Mouse (Mus musculus) C2C12 (cell line): ENCODE measurements at regions not wholly inside any gene's neighbourhood (a gene's known extent, or its start where the extent isn't known, plus 50 kb on each side); places are given as distances from the start of the nearest gene placed in this dataset.
"Not testable (repeated sequence)": the region's sequence is repeated elsewhere in the genome, so short reads cannot be mapped to it uniquely, and the experiment has no call there.

Source experiments
- H3K27me3 ChIP-seq: one replicate; pipeline ENCODE4 v1.6.1; 2011; ENCODE audit not compliant: control insufficient read depth, insufficient read depth, insufficient read length
- H3K36me3 ChIP-seq: one replicate; pipeline ENCODE4 v1.6.1; 2011; ENCODE audit not compliant: control insufficient read depth, insufficient read depth
- H3K4me3 ChIP-seq: one replicate; pipeline ENCODE4 v1.5.1; 2011; ENCODE audit warnings: mild to moderate bottlenecking, control low read depth; ENCODE audit not compliant: poor library complexity, insufficient read depth, severe bottlenecking
- H3K79me2 ChIP-seq: one replicate; pipeline ENCODE4 v1.6.1; 2011; ENCODE audit not compliant: control insufficient read depth, insufficient read depth
- H3K79me3 ChIP-seq: one replicate; pipeline ENCODE4 v1.6.1; 2011; ENCODE audit warnings: low read depth, control low read depth
- H3ac ChIP-seq: one replicate; pipeline ENCODE3; 2011; ENCODE audit warnings: low read depth; ENCODE audit not compliant: control insufficient read depth, insufficient read length
- CEBPB ChIP-seq: IDR thresholded peaks from one replicate; pipeline ENCODE4 v1.6.1; 2011; ENCODE audit warnings: low read depth, mild to moderate bottlenecking, control low read depth, moderate library complexity
- CTCF ChIP-seq: IDR thresholded peaks from one replicate; pipeline ENCODE4 v1.5.1; 2011; ENCODE audit not compliant: control insufficient read depth, insufficient read depth, insufficient read length
- FOSL1 ChIP-seq: IDR thresholded peaks from one replicate; pipeline ENCODE4 v1.8.0; 2011; ENCODE audit warnings: mild to moderate bottlenecking, low read length; ENCODE audit not compliant: poor library complexity, insufficient read depth, severe bottlenecking
- MAX ChIP-seq: IDR thresholded peaks from one replicate; pipeline ENCODE4 v1.6.1; 2011; ENCODE audit warnings: mild to moderate bottlenecking, control low read depth
- MYOD1 ChIP-seq: IDR thresholded peaks from one replicate; pipeline ENCODE4 v1.6.1; 2011; ENCODE audit warnings: low read depth; ENCODE audit not compliant: control insufficient read depth, insufficient read length
- MYOG ChIP-seq: IDR thresholded peaks from one replicate; pipeline ENCODE4 v1.6.1; 2011; ENCODE audit not compliant: control insufficient read depth, insufficient read length; ENCODE audit errors: extremely low read depth
- USF1 ChIP-seq: IDR thresholded peaks from one replicate; pipeline ENCODE4 v1.6.1; 2011; ENCODE audit warnings: low read depth, mild to moderate bottlenecking, control low read depth, moderate library complexity

DNA sequence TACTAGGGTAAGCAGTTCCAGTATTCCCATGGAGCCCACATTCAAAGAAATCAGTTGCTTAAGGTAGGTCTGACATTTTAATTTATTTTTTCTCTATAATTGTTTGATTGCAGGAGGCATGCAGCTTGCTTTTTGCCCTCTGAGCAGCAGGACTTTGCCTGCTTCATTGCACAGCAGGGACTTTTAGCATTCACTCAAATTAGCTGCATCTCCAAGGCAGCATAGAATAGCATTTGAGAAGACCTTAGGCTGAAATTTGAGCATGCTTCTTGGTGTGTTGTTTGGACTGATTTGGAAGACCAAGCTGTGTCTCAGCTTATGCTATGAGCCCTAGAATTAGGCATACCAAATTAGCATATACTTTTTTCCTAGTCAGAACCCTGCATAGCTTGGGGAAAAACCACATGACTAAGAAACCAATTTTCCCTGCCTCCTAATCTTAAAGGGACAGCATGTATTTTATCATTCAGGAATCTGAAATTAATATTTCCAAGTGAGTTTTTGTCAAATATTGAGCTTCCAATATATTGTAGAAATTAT, 271.7 kb upstream of the Gje1 start:
- Histone ChIP-seq H3K79me2 (no peaks in the 10 kb centered on the region), H3K4me3 (no peak overlapping the region), H3K79me3 (no peaks in the 10 kb centered on the region), H3ac (no peak overlapping the region), H3K36me3 (no peaks in the 10 kb centered on the region), H3K27me3 (no peaks in the 10 kb centered on the region)
- TF ChIP-seq MYOG = no peak
- no peak for TF ChIP-seq FOSL1
- no peak for TF ChIP-seq MYOD1
- TF ChIP-seq USF1 = no peak
- TF ChIP-seq MAX = no peak
- TF ChIP-seq CTCF = no peak
- TF ChIP-seq CEBPB = no peak

GRCm38 (mm10) chr10:14986566-14986965, 268.6 kb upstream of the Gje1 start:
- not testable (repeated sequence) for H3K79me3 ChIP-seq, H3K27me3 ChIP-seq, H3K79me2 ChIP-seq, H3ac ChIP-seq, H3K4me3 ChIP-seq, H3K36me3 ChIP-seq

DNA sequence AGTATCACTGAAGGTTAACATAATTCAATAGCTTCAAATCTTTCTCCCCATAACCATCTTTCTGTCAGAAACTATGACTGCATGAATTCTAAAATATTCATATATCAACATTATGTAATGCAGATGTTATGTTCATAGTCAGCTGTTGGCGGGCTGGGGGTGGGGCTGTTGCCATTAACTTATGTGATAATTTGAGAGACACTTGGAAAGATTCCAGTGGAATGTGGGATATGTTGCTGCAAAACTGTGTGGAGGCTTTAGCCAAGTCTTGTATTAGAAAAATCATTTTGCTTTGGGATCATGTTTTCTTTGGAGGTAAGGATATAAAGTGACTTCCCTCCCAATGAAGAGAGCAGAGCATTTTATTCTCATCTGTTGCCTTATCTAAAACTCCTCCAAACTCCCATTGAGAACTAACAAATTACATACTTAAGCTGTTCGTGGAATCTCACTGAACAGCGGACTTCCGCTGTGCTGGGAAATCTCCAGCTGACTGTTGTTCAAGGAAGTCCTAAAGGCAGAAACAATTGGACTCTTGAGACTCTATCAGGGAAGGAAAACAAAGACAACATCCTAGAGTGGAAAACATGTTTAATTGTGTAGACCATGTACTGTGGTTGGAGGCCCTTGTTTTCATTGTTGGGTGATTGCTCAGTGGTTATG, 260.2 kb upstream of the Gje1 start:
- no peak overlapping the region for H3K4me3 ChIP-seq
- no peaks in the 10 kb centered on the region for H3K36me3 ChIP-seq
- no peak overlapping the region for H3ac ChIP-seq
- H3K27me3 ChIP-seq = no peaks in the 10 kb centered on the region
- H3K79me3 ChIP-seq = no peaks in the 10 kb centered on the region
- TF ChIP-seq MYOD1 (no peak), CTCF (no peak), USF1 (no peak), MAX (no peak), MYOG (no peak), FOSL1 (no peak), CEBPB (no peak)
- H3K79me2 ChIP-seq = no peaks in the 10 kb centered on the region

DNA sequence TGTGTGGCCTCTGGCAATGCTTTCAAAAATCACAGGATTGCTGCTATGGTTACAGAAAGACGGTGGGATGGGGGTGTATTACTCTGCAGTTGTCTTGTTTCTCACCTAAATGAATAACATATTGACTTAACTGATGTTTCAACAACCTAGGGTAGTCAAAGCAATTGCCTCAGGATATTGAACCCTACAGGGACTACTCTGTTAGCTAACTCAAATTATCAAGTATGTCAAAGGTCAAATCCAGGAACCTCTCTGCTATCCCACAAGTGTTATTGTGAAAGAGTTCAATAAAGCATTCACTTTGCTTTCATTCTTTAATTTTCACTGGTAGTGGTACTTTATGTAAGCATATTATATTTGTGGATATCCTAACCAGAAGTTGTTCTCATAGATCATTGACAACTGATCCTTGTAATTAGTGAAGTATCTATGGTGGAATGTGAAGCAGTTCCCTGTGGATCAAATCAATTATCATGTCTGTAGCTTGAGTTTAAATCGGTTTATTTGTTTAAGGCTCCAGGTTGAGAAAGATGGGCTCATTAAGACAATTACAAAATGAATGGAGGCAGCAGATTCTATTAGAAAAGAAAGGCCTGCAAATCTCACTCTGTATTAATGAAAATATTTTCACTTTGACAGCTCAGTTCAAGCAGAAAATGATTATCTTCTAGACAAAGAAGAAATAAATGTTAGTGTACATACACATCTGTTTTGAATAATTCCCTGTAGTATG, 259.4 kb upstream of the Gje1 start:
- no peaks in the 10 kb centered on the region for H3K79me3 ChIP-seq
- no peak overlapping the region for H3K4me3 ChIP-seq
- H3K79me2 ChIP-seq = no peaks in the 10 kb centered on the region
- TF ChIP-seq MYOD1 (no peak), USF1 (no peak), MAX (no peak), CEBPB (no peak), FOSL1 (no peak), CTCF (no peak), MYOG (no peak)
- H3ac ChIP-seq = no peak overlapping the region
- H3K27me3 ChIP-seq = no peaks in the 10 kb centered on the region
- no peaks in the 10 kb centered on the region for H3K36me3 ChIP-seq

DNA sequence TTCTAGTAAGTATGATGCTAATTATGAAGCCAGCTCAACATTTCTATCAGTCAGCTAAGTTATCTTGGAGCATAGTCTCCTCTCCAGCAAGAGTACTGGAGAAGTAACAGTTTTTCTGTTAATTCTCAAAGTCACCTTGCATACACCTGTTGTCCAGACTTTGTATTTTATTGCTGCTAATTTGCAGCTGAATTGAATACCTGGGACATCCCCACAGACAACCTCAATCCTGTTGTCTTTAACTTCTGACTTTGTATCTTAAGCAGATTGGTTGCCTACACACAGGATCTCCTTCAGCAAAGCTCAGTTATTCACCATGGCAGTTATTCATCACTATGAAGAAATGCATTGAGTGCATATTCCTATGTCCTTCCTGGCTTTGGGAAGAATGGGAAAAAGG, 251.7 kb upstream of the Gje1 start:
- TF ChIP-seq MYOG = no peak
- TF ChIP-seq FOSL1 = no peak
- no peak for TF ChIP-seq MAX
- no peak for TF ChIP-seq MYOD1
- no peak for TF ChIP-seq CTCF
- TF ChIP-seq USF1 = no peak
- no peak for TF ChIP-seq CEBPB
- H3K36me3 ChIP-seq = no peaks in the 10 kb centered on the region

GRCm38 (mm10) chr10:14967645-14968044, 249.6 kb upstream of the Gje1 start:
- Histone ChIP-seq H3K36me3 (no peaks in the 10 kb centered on the region), H3ac (no peak overlapping the region), H3K79me2 (no peaks in the 10 kb centered on the region), H3K4me3 (no peak overlapping the region), H3K27me3 (no peaks in the 10 kb centered on the region), H3K79me3 (no peaks in the 10 kb centered on the region)
- TF ChIP-seq CEBPB (no peak), MYOD1 (no peak), MAX (no peak), MYOG (no peak), CTCF (no peak), USF1 (no peak), FOSL1 (no peak)

More for the DNA sequence above, 251.7 kb upstream of the Gje1 start:
- Histone ChIP-seq H3K27me3 (no peaks in the 10 kb centered on the region), H3ac (no peak overlapping the region), H3K79me2 (no peaks in the 10 kb centered on the region), H3K4me3 (no peak overlapping the region), H3K79me3 (no peaks in the 10 kb centered on the region)

DNA sequence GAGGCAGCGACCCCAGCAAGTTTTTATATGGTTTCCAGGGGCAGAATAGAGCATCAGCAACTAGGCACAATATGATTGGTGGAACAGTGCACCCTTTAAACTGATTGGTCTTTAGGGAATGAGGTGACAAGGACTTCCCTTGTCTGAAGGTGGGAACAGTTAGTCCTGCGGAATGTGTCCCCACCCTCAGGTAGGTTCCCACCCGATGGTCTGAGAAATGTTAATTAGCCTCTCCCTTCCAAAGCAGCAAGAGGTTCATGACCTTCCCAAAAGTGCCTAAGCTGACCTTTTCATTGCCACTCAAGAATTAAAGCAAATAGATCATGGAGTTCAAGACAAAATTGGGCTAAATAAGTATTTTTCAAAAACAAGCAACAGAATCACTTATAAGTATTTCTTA, 248.8 kb upstream of the Gje1 start:
- not testable (repeated sequence) for H3ac ChIP-seq, H3K4me3 ChIP-seq, H3K27me3 ChIP-seq, H3K36me3 ChIP-seq, H3K79me2 ChIP-seq, H3K79me3 ChIP-seq
